Mouse (Mus musculus) heart, embryonic 13.5 days (tissue): ENCODE data around the gene Kcnq1. TPM values are rescaled to one million over a fixed set of nuclear protein-coding genes. Genes with fewer than 3 reads are reported as not detected.
A peak's percentile ranks its signal among the peaks of the same experiment; 100 is the strongest.

Experiments used
- ATAC-seq: fragments of 200-750 bp; cut with Nextera tagmentation; 2 replicates; pipeline ENCODE4 v1.8.0; 2017; ENCODE audit warnings: moderate TSS enrichment; ENCODE audit not compliant: insufficient number of reproducible peaks, low FRiP score, low TSS enrichment; ENCODE audit errors: extremely low read depth
- H3K27ac ChIP-seq: fragments of 300-500 bp; sonication (generic); replicated peaks from 2 replicates; pipeline ENCODE4 v1.5.1; 2015; ENCODE audit warnings: moderate library complexity, mild to moderate bottlenecking, inconsistent platforms
- H3K27me3 ChIP-seq: fragments of 300-500 bp; sonication (generic); replicated peaks from 2 replicates; pipeline ENCODE4 v1.6.1; 2015; ENCODE audit warnings: mild to moderate bottlenecking, inconsistent platforms
- H3K36me3 ChIP-seq: fragments of 300-500 bp; sonication (generic); 2 replicates; pipeline ENCODE4 v1.6.1; 2015; ENCODE audit warnings: mild to moderate bottlenecking, inconsistent platforms
- H3K4me1 ChIP-seq: fragments of 300-500 bp; sonication (generic); 2 replicates; pipeline ENCODE4 v1.6.1; 2015; ENCODE audit warnings: inconsistent platforms
- H3K4me2 ChIP-seq: fragments of 300-500 bp; sonication (generic); 2 replicates; pipeline ENCODE4 v1.6.1; 2015; ENCODE audit warnings: inconsistent platforms, mild to moderate bottlenecking, moderate library complexity
- H3K4me3 ChIP-seq: fragments of 300-500 bp; sonication (generic); 2 replicates; pipeline ENCODE4 v1.5.1; 2015; ENCODE audit warnings: moderate library complexity, mild to moderate bottlenecking, inconsistent platforms
- H3K9ac ChIP-seq: fragments of 300-500 bp; sonication (generic); 2 replicates; pipeline ENCODE4 v1.6.1; 2015; ENCODE audit warnings: inconsistent platforms, mild to moderate bottlenecking, moderate library complexity
- H3K9me3 ChIP-seq: fragments of 300-500 bp; sonication (generic); 2 replicates; pipeline ENCODE4 v1.6.1; 2016; ENCODE audit warnings: inconsistent platforms
- WGBS: fragments of 180-500 bp; shearing (Covaris S2); methylation state at CpG from one replicate; pipeline ENCODE4 v1.1.7; 2015; ENCODE audit warnings: mixed read lengths; 5-methylcytosine and 5-hydroxymethylcytosine counted together
- polyA plus RNA-seq: library from polyadenylated mRNA; unstranded; fragments of >200 nt; fragmentation: Nextera tagmentation; extraction: Ambion mirVana; gene quantifications from 2 replicates; pipeline ENCODE4 v1.2.1, GENCODE M21; 2015

The Kcnq1 gene
- polyA plus RNA-seq, 1 experiment from 2014 or later, result 15.6 TPM

GRCm38 (mm10) chr7:143318512-143318911, 212.3 kb downstream of the Kcnq1 start:
- Histone ChIP-seq H3K4me3 (no peak overlapping the region), H3K4me2 (no peak overlapping the region), H3K27ac (no peak overlapping the region), H3K9ac (no peak overlapping the region), H3K9me3 (no peaks in the 10 kb centered on the region), H3K4me1 (peaks cover 52% of the 10 kb centered on the region), H3K36me3 (no peaks in the 10 kb centered on the region), H3K27me3 (no peaks in the 10 kb centered on the region)
- ATAC-seq, result no peak
- 40% methylated on average over 5 of the region's 5 CpGs for WGBS

DNA sequence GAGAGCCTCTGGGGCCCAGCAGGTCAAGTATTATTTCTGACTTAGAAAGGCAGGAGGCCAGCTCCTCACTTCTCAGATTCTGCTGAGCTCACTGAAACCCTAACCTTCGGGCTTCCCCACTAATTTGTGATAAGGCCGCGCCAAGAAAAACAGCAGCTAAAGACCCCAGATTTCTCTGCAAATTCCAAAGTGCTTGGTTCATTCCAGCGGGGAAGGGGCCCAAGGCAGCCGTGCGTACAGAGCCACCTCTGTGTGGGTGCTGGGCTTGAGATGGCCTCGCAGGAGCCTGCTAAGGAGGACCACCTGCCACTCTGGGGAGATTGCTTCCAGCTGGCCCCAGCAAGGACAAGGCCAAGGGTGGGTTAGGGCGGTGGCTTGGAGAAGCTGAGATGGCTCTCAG, 214.2 kb downstream of the Kcnq1 start:
- H3K9ac ChIP-seq, result 0 out of 2 replicates have a peak overlapping the region, but pooled peaks have one; percentile 42
- H3K36me3 ChIP-seq, result no peaks in the 10 kb centered on the region
- H3K27me3 ChIP-seq, result no peaks in the 10 kb centered on the region
- ATAC-seq, result peak; percentile 52; the same call in 1 of the 2 replicates
- no peaks in the 10 kb centered on the region for H3K9me3 ChIP-seq
- 32% methylated on average over 8 of the region's 8 CpGs for WGBS
- peaks cover 33% of the 10 kb centered on the region for H3K4me1 ChIP-seq
- H3K4me2 ChIP-seq, result no peak overlapping the region
- peak overlapping the region; percentile 74 for H3K27ac ChIP-seq
- no peak overlapping the region for H3K4me3 ChIP-seq

DNA sequence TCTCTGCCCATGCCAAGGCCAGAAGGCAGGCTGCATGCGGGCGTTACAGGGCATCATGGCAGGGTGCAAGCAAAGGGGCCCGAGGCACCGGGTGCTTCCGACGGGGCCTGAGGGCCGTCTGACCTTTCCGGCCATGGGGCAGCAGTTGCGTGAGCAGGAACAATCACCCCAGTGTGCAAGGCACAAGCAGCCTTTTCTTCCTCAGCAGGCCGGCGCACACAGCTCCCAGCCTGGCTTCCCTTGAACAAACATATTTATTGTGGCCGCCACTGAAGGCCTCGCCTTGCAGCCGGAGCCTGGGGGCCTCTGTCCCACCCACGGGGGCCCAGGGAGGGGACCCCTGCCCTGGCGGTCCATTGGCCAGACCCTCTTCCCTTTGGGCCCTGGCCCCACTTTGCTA, 218.9 kb downstream of the Kcnq1 start:
- Histone ChIP-seq H3K27me3 (no peaks in the 10 kb centered on the region), H3K4me2 (no peak overlapping the region), H3K9ac (no peak overlapping the region), H3K4me1 (peaks cover 13% of the 10 kb centered on the region), H3K27ac (no peak overlapping the region), H3K36me3 (no peaks in the 10 kb centered on the region), H3K9me3 (no peaks in the 10 kb centered on the region), H3K4me3 (no peak overlapping the region)
- ATAC-seq, result no peak
- 78% methylated on average over 16 of the region's 16 CpGs for WGBS

GRCm38 (mm10) chr7:143328185-143328915, 222.2 kb downstream of the Kcnq1 start:
- Histone ChIP-seq H3K27ac (no peak overlapping the region), H3K4me3 (no peak overlapping the region), H3K36me3 (no peaks in the 10 kb centered on the region), H3K9me3 (no peaks in the 10 kb centered on the region), H3K4me1 (peaks cover 8% of the 10 kb centered on the region), H3K27me3 (no peaks in the 10 kb centered on the region), H3K9ac (no peak overlapping the region), H3K4me2 (no peak overlapping the region)
- no peak for ATAC-seq
- WGBS, result 85% methylated on average over 18 of the region's 18 CpGs

GRCm38 (mm10) chr7:143329110-143329810, 223.1 kb downstream of the Kcnq1 start:
- ATAC-seq, result no peak
- Histone ChIP-seq H3K4me2 (no peak overlapping the region), H3K27me3 (no peaks in the 10 kb centered on the region), H3K4me1 (peaks cover 15% of the 10 kb centered on the region), H3K9ac (no peak overlapping the region), H3K27ac (no peak overlapping the region), H3K9me3 (no peaks in the 10 kb centered on the region), H3K36me3 (no peaks in the 10 kb centered on the region), H3K4me3 (no peak overlapping the region)
- 85% methylated on average over 14 of the region's 14 CpGs for WGBS

- Histone ChIP-seq H3K36me3 (no peaks in the 10 kb centered on the region), H3K4me3 (no peak overlapping the region), H3K4me2 (no peak overlapping the region), H3K27ac (0 out of 2 replicates have a peak overlapping the region, but pooled peaks have one; percentile 1), H3K27me3 (no peaks in the 10 kb centered on the region), H3K9me3 (peaks cover 8% of the 10 kb centered on the region; the same call in 1 of the 2 replicates), H3K9ac (no peak overlapping the region), H3K4me1 (peaks cover 15% of the 10 kb centered on the region)
- WGBS, result 62% methylated on average over 8 of the region's 8 CpGs
- no peak for ATAC-seq
These were observed 226.9 kb downstream of the Kcnq1 start for GRCm38 (mm10) chr7:143333040-143333439.

DNA sequence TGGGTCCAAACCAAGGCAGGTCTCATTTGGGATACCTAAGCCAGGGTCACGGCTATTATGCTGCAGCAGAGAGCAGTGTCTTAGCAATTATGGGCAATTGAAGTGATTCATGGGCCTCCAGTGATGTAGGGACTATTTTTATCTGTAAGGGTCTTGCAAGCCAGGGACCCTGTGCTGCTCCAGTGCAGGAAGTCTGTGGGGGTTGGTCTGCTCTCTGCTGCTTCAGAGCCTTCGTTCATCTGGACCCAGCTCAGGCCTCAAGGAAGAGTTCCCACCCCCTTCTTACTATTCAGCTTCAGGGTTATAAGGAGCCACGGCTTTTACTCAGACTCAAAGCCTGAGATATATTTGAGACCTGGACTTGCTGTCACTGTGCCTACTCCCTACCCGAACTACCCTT, 227.4 kb downstream of the Kcnq1 start:
- Histone ChIP-seq H3K36me3 (no peaks in the 10 kb centered on the region), H3K4me2 (no peak overlapping the region), H3K27me3 (no peaks in the 10 kb centered on the region), H3K9ac (0 out of 2 replicates have a peak overlapping the region, but pooled peaks have one; percentile 47), H3K27ac (0 out of 2 replicates have a peak overlapping the region, but pooled peaks have one; percentile 1), H3K4me3 (no peak overlapping the region), H3K9me3 (peaks cover 9% of the 10 kb centered on the region; the same call in 1 of the 2 replicates), H3K4me1 (peaks cover 15% of the 10 kb centered on the region)
- 32% methylated on average over 4 of the region's 4 CpGs for WGBS
- ATAC-seq, result no peak

DNA sequence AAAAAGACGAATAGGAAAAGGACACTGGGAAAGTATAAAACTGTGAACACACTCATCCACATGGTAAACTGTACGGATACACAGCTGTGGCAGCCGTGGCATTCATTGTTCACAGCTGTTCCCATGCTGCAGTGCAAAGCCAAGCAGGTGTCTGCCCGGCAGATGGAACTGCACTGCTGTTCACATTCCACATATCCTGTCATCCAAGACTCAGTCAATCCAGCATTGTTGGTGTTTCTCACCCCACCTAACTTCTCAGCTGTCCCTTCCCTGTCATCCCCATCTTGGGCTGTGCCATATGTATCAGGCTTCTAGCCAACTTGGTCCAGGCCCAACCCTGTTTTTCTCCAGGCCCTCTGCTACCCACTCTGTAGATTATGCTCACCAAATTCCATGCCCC, 232.5 kb downstream of the Kcnq1 start:
- Histone ChIP-seq H3K4me3 (no peak overlapping the region), H3K9me3 (peaks cover 9% of the 10 kb centered on the region; the same call in 1 of the 2 replicates), H3K36me3 (no peaks in the 10 kb centered on the region), H3K27ac (no peak overlapping the region), H3K4me1 (peaks cover 33% of the 10 kb centered on the region), H3K9ac (no peak overlapping the region), H3K27me3 (no peaks in the 10 kb centered on the region), H3K4me2 (no peak overlapping the region)
- no peak for ATAC-seq
- WGBS, result 77% methylated on average over 4 of the region's 4 CpGs

DNA sequence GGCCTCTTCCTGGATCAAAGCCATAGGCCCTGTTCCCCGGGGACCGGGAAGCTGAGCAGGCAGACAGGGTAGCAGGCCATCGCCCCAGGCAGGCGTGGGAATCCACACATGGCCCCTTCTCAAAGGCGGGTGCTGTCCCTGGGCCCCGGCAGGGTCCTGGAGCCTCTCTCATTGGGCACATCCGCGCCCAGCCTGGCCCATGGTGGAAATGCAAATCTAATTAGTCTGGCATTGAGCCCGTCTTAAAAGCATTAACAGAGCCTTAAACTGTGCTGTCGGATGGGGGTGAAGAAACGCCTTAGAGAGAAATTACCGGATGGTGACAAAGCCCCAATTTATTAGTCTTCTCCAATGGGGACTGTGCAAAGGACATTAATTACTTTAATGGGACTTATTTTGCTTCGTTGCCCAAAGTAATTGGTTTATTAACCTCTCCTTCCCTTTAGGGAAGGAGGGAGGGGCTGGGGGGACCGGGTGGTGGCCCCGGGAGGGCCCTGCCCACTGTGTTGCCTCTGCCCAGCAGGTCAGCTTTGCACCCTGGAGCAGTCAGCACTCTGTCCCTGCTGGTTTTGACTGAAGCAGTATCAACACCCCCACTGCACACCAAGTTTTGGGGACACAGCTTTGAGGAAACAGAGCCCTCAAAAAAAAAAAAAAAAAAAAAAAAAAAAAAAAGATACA, 234.6 kb downstream of the Kcnq1 start:
- no peak for ATAC-seq

GRCm38 (mm10) chr7:143341301-143341980, 235.3 kb downstream of the Kcnq1 start:
- ATAC-seq, result 0 out of 2 replicates have a peak, but pooled peaks have one; percentile 21
- Histone ChIP-seq H3K27me3 (peaks cover 7% of the 10 kb centered on the region; the same call in 1 of the 2 replicates), H3K36me3 (no peaks in the 10 kb centered on the region), H3K9me3 (peaks cover 6% of the 10 kb centered on the region; the same call in 1 of the 2 replicates), H3K27ac (peak overlapping the region; percentile 69), H3K4me1 (peaks cover 35% of the 10 kb centered on the region), H3K4me2 (no peak overlapping the region), H3K4me3 (no peak overlapping the region), H3K9ac (no peak overlapping the region)
- 28% methylated on average over 3 of the region's 3 CpGs for WGBS

More for the DNA sequence above, 234.6 kb downstream of the Kcnq1 start:
- WGBS, result 73% methylated on average over 15 of the region's 15 CpGs
- peak overlapping the region; percentile 25; the same call in 1 of the 2 replicates for H3K27ac ChIP-seq
- peaks cover 7% of the 10 kb centered on the region; the same call in 1 of the 2 replicates for H3K27me3 ChIP-seq
- H3K36me3 ChIP-seq, result no peaks in the 10 kb centered on the region
- no peak overlapping the region for H3K4me2 ChIP-seq
- no peak overlapping the region for H3K4me3 ChIP-seq
- peaks cover 9% of the 10 kb centered on the region; the same call in 1 of the 2 replicates for H3K9me3 ChIP-seq
- peaks cover 35% of the 10 kb centered on the region for H3K4me1 ChIP-seq
- H3K9ac ChIP-seq, result no peak overlapping the region
